Mouse (Mus musculus) hindbrain, embryonic 11.5 days (tissue): ENCODE results near the gene Spdef. TPM values are rescaled to one million over a fixed set of nuclear protein-coding genes. Genes with fewer than 3 reads are reported as not detected.

Source experiments
- polyA plus RNA-seq: library from polyadenylated mRNA; unstranded; fragments of >200 nt; fragmentation: Nextera tagmentation; extraction: Ambion mirVana; gene quantifications from 2 replicates; pipeline ENCODE4 v1.2.1, GENCODE M21; 2014

Gene Spdef
- polyA plus RNA-seq, 1 experiment from 2014 or later: not detected

Other genes with a start within 250 kb of the Spdef start
- 2.5 and 3.6 TPM in 2 replicates for gene Grm4, start 207.6 kb downstream of the Spdef start, polyA plus RNA-seq
- 305 and 319 TPM in 2 replicates for gene Hmga1, start 172.5 kb downstream of the Spdef start, polyA plus RNA-seq
- gene AI413582, start 163.2 kb downstream of the Spdef start, polyA plus RNA-seq: 17.1 and 19.0 TPM in 2 replicates
- gene Nudt3, start 105.5 kb downstream of the Spdef start, polyA plus RNA-seq: 53.3 and 61.2 TPM in 2 replicates
- gene RPS10-NUDT3, start 93.7 kb downstream of the Spdef start, polyA plus RNA-seq: not detected in 2 replicates
- gene Rps10, start 92.3 kb downstream of the Spdef start, polyA plus RNA-seq: 817 and 827 TPM in 2 replicates
- 3.5 and 3.7 TPM in 2 replicates for gene Pacsin1, start 73.4 kb downstream of the Spdef start, polyA plus RNA-seq
- 10.4 and 10.9 TPM in 2 replicates for gene D17Wsu92e, start 91.7 kb upstream of the Spdef start, polyA plus RNA-seq
- gene Snrpc, start 109.2 kb upstream of the Spdef start, polyA plus RNA-seq: 344 and 359 TPM in 2 replicates
- gene Uhrf1bp1, start 127.5 kb upstream of the Spdef start, polyA plus RNA-seq: 4.9 TPM in 2 replicates
- gene Anks1, start 180.4 kb upstream of the Spdef start, polyA plus RNA-seq: 35.5 and 43.6 TPM in 2 replicates
- gene Taf11, start 180.9 kb upstream of the Spdef start, polyA plus RNA-seq: 89.5 and 93.9 TPM in 2 replicates